Mouse (Mus musculus): ENCODE results near the gene Tmed6. TPM values are rescaled to one million over a fixed set of nuclear protein-coding genes. Genes with fewer than 3 reads are reported as not detected.

Tmed6 gene
- polyA plus RNA-seq, 2 experiments from 2014 or later, result not detected

Other genes starting within 250 kb of the Tmed6 start
- under 1 TPM; 0.10 to 0.13 TPM for gene Has3, start 195.4 kb downstream of the Tmed6 start, polyA plus RNA-seq (2017; shearing (Covaris generic))
- gene Utp4, start 172.0 kb downstream of the Tmed6 start, polyA plus RNA-seq (2017; shearing (Covaris generic)), result 10 to 100 TPM; 53.2 to 64.3 TPM
- 1 to 10 TPM; 2.9 to 6.5 TPM for gene Sntb2, start 129.9 kb downstream of the Tmed6 start, polyA plus RNA-seq (2017; shearing (Covaris generic))
- 10 to 100 TPM; 33.4 to 34.1 TPM for gene Vps4a, start 34.4 kb downstream of the Tmed6 start, polyA plus RNA-seq (2017; shearing (Covaris generic))
- gene Pdf, start 17.0 kb downstream of the Tmed6 start, polyA plus RNA-seq (2017; shearing (Covaris generic)), result 1 to 10 TPM in 1 of 2 experiments, under 1 TPM in 1; 0.85 to 1.3 TPM
- 1 to 10 TPM; 7.6 to 8.7 TPM for gene Cog8, start 9.0 kb downstream of the Tmed6 start, polyA plus RNA-seq (2017; shearing (Covaris generic))
- gene Nip7, start 8.8 kb downstream of the Tmed6 start, polyA plus RNA-seq (2017; shearing (Covaris generic)), result 10 to 100 TPM; 63.5 to 84.9 TPM
- 10 to 100 TPM; 11.8 to 14.6 TPM for gene Terf2, start 30.9 kb upstream of the Tmed6 start, polyA plus RNA-seq (2017; shearing (Covaris generic))
- gene Cyb5b, start 85.0 kb upstream of the Tmed6 start, polyA plus RNA-seq (2017; shearing (Covaris generic)), result 10 to 100 TPM; 33.9 to 42.3 TPM
- 10 to 100 TPM; 19.2 to 21.2 TPM for gene Nfat5, start 227.8 kb upstream of the Tmed6 start, polyA plus RNA-seq (2017; shearing (Covaris generic))